Mouse (Mus musculus): ENCODE measurements around the gene Olfr20. TPM values are rescaled to one million over a fixed set of nuclear protein-coding genes. Genes with fewer than 3 reads are reported as not detected.

Gene Olfr20
- polyA plus RNA-seq, 1 experiment from 2014 or later: not detected

GRCm38 (mm10) chr11:73327361-73327760 lies 23.2 kb upstream of the Olfr20 start:
- Histone ChIP-seq H3K4me3 (ENCODE audit: control insufficient read depth in 1 of 2, insufficient read depth in 1 of 2, low read depth in 1 of 2, low read length in 2 of 2) (no peak overlapping the region), H3K4me1 (ENCODE audit: control insufficient read depth in 2 of 2, insufficient read depth in 2 of 2, low read length in 2 of 2) (no peaks in the 10 kb centered on the region), H3K27ac (replicated peaks in 1 of 2; ENCODE audit: control insufficient read depth in 1 of 2, insufficient read depth in 1 of 2, low read depth in 2 of 2, low read length in 2 of 2) (no peak overlapping the region), H3K36me3 (ENCODE audit: control insufficient read depth, insufficient read depth, low read length) (no peaks in the 10 kb centered on the region), H3K9me3 (ENCODE audit: control insufficient read depth, low read length) (peaks cover 3% of the 10 kb centered on the region; the same call in 1 of the 2 replicates), H3K27me3 (ENCODE audit: control insufficient read depth, insufficient read depth, low read length) (no peaks in the 10 kb centered on the region), H3K4me2 (ENCODE audit: low read length) (no peak overlapping the region), H3K9ac (ENCODE audit: low read length) (no peak overlapping the region)
- WGBS: 55% methylated on average over 4 of the region's 4 CpGs
- ATAC-seq (ENCODE audit: insufficient number of reproducible peaks, insufficient read depth, low FRiP score, low read depth): no peak

- Histone ChIP-seq H3K9me3 (ENCODE audit: control insufficient read depth, low read length) (peaks cover 3% of the 10 kb centered on the region; the same call in 1 of the 2 replicates), H3K4me1 (ENCODE audit: control insufficient read depth in 2 of 2, insufficient read depth in 2 of 2, low read length in 2 of 2) (no peaks in the 10 kb centered on the region), H3K4me2 (ENCODE audit: low read length) (no peak within 1 kb of the TSS), H3K9ac (ENCODE audit: low read length) (no peak within 1 kb of the TSS), H3K27ac (replicated peaks in 1 of 2; ENCODE audit: control insufficient read depth in 1 of 2, insufficient read depth in 1 of 2, low read depth in 2 of 2, low read length in 2 of 2) (no peak within 1 kb of the TSS), H3K4me3 (ENCODE audit: control insufficient read depth in 1 of 2, insufficient read depth in 1 of 2, low read depth in 1 of 2, low read length in 2 of 2) (no peak within 1 kb of the TSS), H3K27me3 (ENCODE audit: control insufficient read depth, insufficient read depth, low read length) (no peaks in the 10 kb centered on the region), H3K36me3 (ENCODE audit: control insufficient read depth, insufficient read depth, low read length) (no peaks in the 10 kb centered on the region)
- WGBS: 77% methylated on average over 27 of the region's 27 CpGs
- no peak for ATAC-seq (ENCODE audit: insufficient number of reproducible peaks, insufficient read depth, low FRiP score, low read depth)
Observed at GRCm38 (mm10) chr11:73329442-73329841, 21.1 kb upstream of the Olfr20 start, which contains the start of the genes Aspa, Gm49340 and Spata22. TSS of gene Aspa (minus strand) at chr11:73329596. TSS of gene Gm49340 (plus strand) at chr11:73329741. TSS of gene Spata22 (plus strand) at chr11:73329741.

- Histone ChIP-seq H3K27me3 (ENCODE audit: control insufficient read depth, insufficient read depth, low read length) (no peaks in the 10 kb centered on the region), H3K4me1 (ENCODE audit: control insufficient read depth in 2 of 2, insufficient read depth in 2 of 2, low read length in 2 of 2) (no peaks in the 10 kb centered on the region), H3K9ac (ENCODE audit: low read length) (no peak overlapping the region), H3K9me3 (ENCODE audit: control insufficient read depth, low read length) (peaks cover 3% of the 10 kb centered on the region; the same call in 1 of the 2 replicates), H3K27ac (replicated peaks in 1 of 2; ENCODE audit: control insufficient read depth in 1 of 2, insufficient read depth in 1 of 2, low read depth in 2 of 2, low read length in 2 of 2) (no peak overlapping the region), H3K36me3 (ENCODE audit: control insufficient read depth, insufficient read depth, low read length) (no peaks in the 10 kb centered on the region), H3K4me2 (ENCODE audit: low read length) (no peak overlapping the region), H3K4me3 (ENCODE audit: control insufficient read depth in 1 of 2, insufficient read depth in 1 of 2, low read depth in 1 of 2, low read length in 2 of 2) (no peak overlapping the region)
- 66% methylated on average over 2 of the region's 2 CpGs for WGBS
- ATAC-seq (ENCODE audit: insufficient number of reproducible peaks, insufficient read depth, low FRiP score, low read depth): no peak
Observed at GRCm38 (mm10) chr11:73333357-73333756, 17.2 kb upstream of the Olfr20 start.

- 57% methylated on average over 4 of the region's 4 CpGs for WGBS
- no peaks in the 10 kb centered on the region for H3K36me3 ChIP-seq (ENCODE audit: control insufficient read depth, insufficient read depth, low read length)
- no peaks in the 10 kb centered on the region for H3K27me3 ChIP-seq (ENCODE audit: control insufficient read depth, insufficient read depth, low read length)
- H3K4me3 ChIP-seq (ENCODE audit: control insufficient read depth in 1 of 2, insufficient read depth in 1 of 2, low read depth in 1 of 2, low read length in 2 of 2): no peak overlapping the region
- no peak overlapping the region for H3K4me2 ChIP-seq (ENCODE audit: low read length)
- H3K27ac ChIP-seq (replicated peaks in 1 of 2; ENCODE audit: control insufficient read depth in 1 of 2, insufficient read depth in 1 of 2, low read depth in 2 of 2, low read length in 2 of 2): no peak overlapping the region
- no peaks in the 10 kb centered on the region for H3K4me1 ChIP-seq (ENCODE audit: control insufficient read depth in 2 of 2, insufficient read depth in 2 of 2, low read length in 2 of 2)
- no peak overlapping the region for H3K9ac ChIP-seq (ENCODE audit: low read length)
- H3K9me3 ChIP-seq (ENCODE audit: control insufficient read depth, low read length): no peaks in the 10 kb centered on the region
- no peak for ATAC-seq (ENCODE audit: insufficient number of reproducible peaks, insufficient read depth, low FRiP score, low read depth)
Observed at GRCm38 (mm10) chr11:73336919-73337318, 13.7 kb upstream of the Olfr20 start.

- WGBS: 82% methylated on average over 2 of the region's 2 CpGs
- ATAC-seq (ENCODE audit: insufficient number of reproducible peaks, insufficient read depth, low FRiP score, low read depth): no peak
- Histone ChIP-seq H3K4me1 (ENCODE audit: control insufficient read depth in 2 of 2, insufficient read depth in 2 of 2, low read length in 2 of 2) (no peaks in the 10 kb centered on the region), H3K4me3 (ENCODE audit: control insufficient read depth in 1 of 2, insufficient read depth in 1 of 2, low read depth in 1 of 2, low read length in 2 of 2) (no peak within 1 kb of the TSS), H3K9me3 (ENCODE audit: control insufficient read depth, low read length) (no peaks in the 10 kb centered on the region; the same call in 1 of the 2 replicates), H3K9ac (ENCODE audit: low read length) (no peak within 1 kb of the TSS), H3K27ac (replicated peaks in 1 of 2; ENCODE audit: control insufficient read depth in 1 of 2, insufficient read depth in 1 of 2, low read depth in 2 of 2, low read length in 2 of 2) (no peak within 1 kb of the TSS), H3K27me3 (ENCODE audit: control insufficient read depth, insufficient read depth, low read length) (no peaks in the 10 kb centered on the region), H3K4me2 (ENCODE audit: low read length) (no peak within 1 kb of the TSS), H3K36me3 (ENCODE audit: control insufficient read depth, insufficient read depth, low read length) (no peaks in the 10 kb centered on the region)
Observed at GRCm38 (mm10) chr11:73370946-73371345, 20.4 kb downstream of the Olfr20 start, which contains the start of gene Olfr376. TSS of gene Olfr376 (plus strand) at chr11:73371246.

GRCm38 (mm10) chr11:73395374-73395773 lies 44.8 kb downstream of the Olfr20 start:
- Histone ChIP-seq H3K4me3 (ENCODE audit: control insufficient read depth in 1 of 2, insufficient read depth in 1 of 2, low read depth in 1 of 2, low read length in 2 of 2) (no peak overlapping the region), H3K4me1 (ENCODE audit: control insufficient read depth in 2 of 2, insufficient read depth in 2 of 2, low read length in 2 of 2) (no peaks in the 10 kb centered on the region), H3K9me3 (ENCODE audit: control insufficient read depth, low read length) (0 out of 2 replicates have a peak, but pooled peaks cover 4% of the 10 kb centered on the region), H3K4me2 (ENCODE audit: low read length) (no peak overlapping the region), H3K27me3 (ENCODE audit: control insufficient read depth, insufficient read depth, low read length) (no peaks in the 10 kb centered on the region), H3K27ac (replicated peaks in 1 of 2; ENCODE audit: control insufficient read depth in 1 of 2, insufficient read depth in 1 of 2, low read depth in 2 of 2, low read length in 2 of 2) (no peak overlapping the region), H3K9ac (ENCODE audit: low read length) (no peak overlapping the region), H3K36me3 (ENCODE audit: control insufficient read depth, insufficient read depth, low read length) (no peaks in the 10 kb centered on the region)
- no peak for ATAC-seq (ENCODE audit: insufficient number of reproducible peaks, insufficient read depth, low FRiP score, low read depth)
- 69% methylated on average over 4 of the region's 4 CpGs for WGBS

- no peaks in the 10 kb centered on the region for H3K36me3 ChIP-seq (ENCODE audit: control insufficient read depth, insufficient read depth, low read length)
- H3K27me3 ChIP-seq (ENCODE audit: control insufficient read depth, insufficient read depth, low read length): no peaks in the 10 kb centered on the region
- H3K4me3 ChIP-seq (ENCODE audit: control insufficient read depth in 1 of 2, insufficient read depth in 1 of 2, low read depth in 1 of 2, low read length in 2 of 2): no peak within 1 kb of the TSS
- no peak for ATAC-seq (ENCODE audit: insufficient number of reproducible peaks, insufficient read depth, low FRiP score, low read depth)
- H3K4me1 ChIP-seq (ENCODE audit: control insufficient read depth in 2 of 2, insufficient read depth in 2 of 2, low read length in 2 of 2): no peaks in the 10 kb centered on the region
- no peak within 1 kb of the TSS for H3K27ac ChIP-seq (replicated peaks in 1 of 2; ENCODE audit: control insufficient read depth in 1 of 2, insufficient read depth in 1 of 2, low read depth in 2 of 2, low read length in 2 of 2)
- H3K4me2 ChIP-seq (ENCODE audit: low read length): no peak within 1 kb of the TSS
- H3K9me3 ChIP-seq (ENCODE audit: control insufficient read depth, low read length): 0 out of 2 replicates have a peak, but pooled peaks cover 4% of the 10 kb centered on the region
- H3K9ac ChIP-seq (ENCODE audit: low read length): no peak within 1 kb of the TSS
Observed at GRCm38 (mm10) chr11:73399514-73399913, 48.9 kb downstream of the Olfr20 start, which contains the start of gene Olfr1. TSS of gene Olfr1 (minus strand) at chr11:73399614.
